Mouse (Mus musculus) embryonic fibroblast, embryonic 13.5 days (primary cell): ENCODE data around the gene Chst3. TPM values are rescaled to one million over a fixed set of nuclear protein-coding genes. Genes with fewer than 3 reads are reported as not detected.
"Not testable (repeated sequence)": the region's sequence is repeated elsewhere in the genome, so short reads cannot be mapped to it uniquely, and the experiment has no call there.

ENCODE experiments used
- H3K27ac ChIP-seq: 2 replicates; pipeline ENCODE4 v1.5.1; 2012; ENCODE audit warnings: low read length, control low read depth, inconsistent platforms; ENCODE audit not compliant: insufficient read depth
- H3K4me1 ChIP-seq: 2 replicates; pipeline ENCODE4 v1.6.1; 2011; ENCODE audit warnings: low read length; ENCODE audit not compliant: control insufficient read depth, insufficient read depth
- H3K4me3 ChIP-seq: 2 replicates; pipeline ENCODE4 v1.5.1; 2011; ENCODE audit warnings: mild to moderate bottlenecking, control low read depth, low read length; ENCODE audit not compliant: insufficient read depth
- CTCF ChIP-seq: IDR thresholded peaks from 2 replicates; pipeline ENCODE4 v1.5.1; 2011; ENCODE audit warnings: mild to moderate bottlenecking, control low read depth, low read length, moderate library complexity, borderline replicate concordance; ENCODE audit not compliant: insufficient read depth
- POLR2A ChIP-seq: IDR thresholded peaks from 2 replicates; pipeline ENCODE4 v1.6.1; 2011; ENCODE audit warnings: low read depth, mild to moderate bottlenecking, control low read depth, low read length, moderate library complexity
- polyA plus RNA-seq: library from polyadenylated mRNA; stranded (reverse); fragments of >200 nt; gene quantifications from 2 replicates; pipeline ENCODE4 v1.2.4, GENCODE M21; 2011; ENCODE audit warnings: low read depth; ENCODE audit not compliant: missing spikeins, insufficient read length

Chst3 gene
- polyA plus RNA-seq, 1 experiment: 0.63 TPM

GRCm38 (mm10) chr10:60199378-60199777 lies 19.7 kb downstream of the Chst3 start:
- TF ChIP-seq CTCF (no peak), POLR2A (no peak)
- Histone ChIP-seq H3K27ac (no peak overlapping the region), H3K4me1 (0 out of 2 replicates have a peak, but pooled peaks cover 3% of the 10 kb centered on the region), H3K4me3 (no peak overlapping the region)

GRCm38 (mm10) chr10:60197406-60197821 lies 21.6 kb downstream of the Chst3 start:
- Histone ChIP-seq H3K27ac (no peak overlapping the region), H3K4me3 (no peak overlapping the region), H3K4me1 (0 out of 2 replicates have a peak, but pooled peaks cover 4% of the 10 kb centered on the region)
- no peak for TF ChIP-seq CTCF
- no peak for TF ChIP-seq POLR2A

GRCm38 (mm10) chr10:60196971-60197370 lies 22.1 kb downstream of the Chst3 start:
- no peak overlapping the region for H3K27ac ChIP-seq
- H3K4me3 ChIP-seq: no peak overlapping the region
- H3K4me1 ChIP-seq: 0 out of 2 replicates have a peak, but pooled peaks cover 4% of the 10 kb centered on the region
- TF ChIP-seq CTCF (no peak), POLR2A (no peak)

- Histone ChIP-seq H3K4me3 (no peak overlapping the region), H3K27ac (no peak overlapping the region), H3K4me1 (0 out of 2 replicates have a peak, but pooled peaks cover 4% of the 10 kb centered on the region)
- TF ChIP-seq POLR2A (no peak), CTCF (no peak)
Observed at GRCm38 (mm10) chr10:60195087-60195486, 24.0 kb downstream of the Chst3 start.

GRCm38 (mm10) chr10:60193532-60194423 lies 25.3 kb downstream of the Chst3 start:
- no peak overlapping the region for H3K4me3 ChIP-seq
- no peak overlapping the region for H3K27ac ChIP-seq
- no peak for TF ChIP-seq POLR2A
- H3K4me1 ChIP-seq: 0 out of 2 replicates have a peak, but pooled peaks cover 4% of the 10 kb centered on the region

- H3K4me1 ChIP-seq: 0 out of 2 replicates have a peak, but pooled peaks cover 4% of the 10 kb centered on the region
Observed at GRCm38 (mm10) chr10:60191796-60192195, 27.3 kb downstream of the Chst3 start.

GRCm38 (mm10) chr10:60189534-60190186 lies 29.4 kb downstream of the Chst3 start:
- Histone ChIP-seq H3K27ac (no peak overlapping the region), H3K4me1 (0 out of 2 replicates have a peak, but pooled peaks cover 3% of the 10 kb centered on the region), H3K4me3 (no peak overlapping the region)
- no peak for TF ChIP-seq CTCF
- TF ChIP-seq POLR2A: no peak

More at GRCm38 (mm10) chr10:60191796-60192195, 27.3 kb downstream of the Chst3 start:
- Histone ChIP-seq H3K27ac (no peak overlapping the region), H3K4me3 (no peak overlapping the region)
- TF ChIP-seq CTCF: peak; percentile 71
- no peak for TF ChIP-seq POLR2A

GRCm38 (mm10) chr10:60186191-60186945 lies 32.7 kb downstream of the Chst3 start:
- H3K27ac ChIP-seq: no peak overlapping the region
- TF ChIP-seq CTCF (no peak), POLR2A (no peak)

GRCm38 (mm10) chr10:60185023-60185709 lies 33.9 kb downstream of the Chst3 start:
- TF ChIP-seq POLR2A: no peak
- TF ChIP-seq CTCF: no peak
- Histone ChIP-seq H3K4me1 (no peaks in the 10 kb centered on the region), H3K27ac (no peak overlapping the region), H3K4me3 (no peak overlapping the region)

More at GRCm38 (mm10) chr10:60186191-60186945, 32.7 kb downstream of the Chst3 start:
- Histone ChIP-seq H3K4me3 (no peak overlapping the region), H3K4me1 (no peaks in the 10 kb centered on the region)

- not testable (repeated sequence) for H3K4me1 ChIP-seq, H3K4me3 ChIP-seq, H3K27ac ChIP-seq
Observed at GRCm38 (mm10) chr10:60175306-60175705, 43.8 kb downstream of the Chst3 start.
